Mouse (Mus musculus) cerebellum, adult 2 months (tissue): ENCODE results near the gene Usp19.

Experiments used
- CTCF ChIP-seq: fragments of 200-500 bp; IDR thresholded peaks from 2 replicates; pipeline ENCODE4 v1.5.1; 2011; ENCODE audit warnings: low read depth, mild to moderate bottlenecking, control low read depth, low read length, moderate library complexity, borderline replicate concordance; ENCODE audit not compliant: insufficient read depth
- POLR2A ChIP-seq: fragments of 200-500 bp; IDR thresholded peaks from 2 replicates; pipeline ENCODE4 v1.6.1; 2011; ENCODE audit warnings: low read length, control low read depth, borderline replicate concordance; ENCODE audit not compliant: insufficient read depth

- TF ChIP-seq CTCF (no peak), POLR2A (no peak)
Observed at GRCm38 (mm10) chr9:108463713-108464112, 26.7 kb upstream of the Usp19 start.
